Mouse (Mus musculus): ENCODE data around the gene Plvap.
"Not testable (repeated sequence)": the region's sequence is repeated elsewhere in the genome, so short reads cannot be mapped to it uniquely, and the experiment has no call there.

DNA sequence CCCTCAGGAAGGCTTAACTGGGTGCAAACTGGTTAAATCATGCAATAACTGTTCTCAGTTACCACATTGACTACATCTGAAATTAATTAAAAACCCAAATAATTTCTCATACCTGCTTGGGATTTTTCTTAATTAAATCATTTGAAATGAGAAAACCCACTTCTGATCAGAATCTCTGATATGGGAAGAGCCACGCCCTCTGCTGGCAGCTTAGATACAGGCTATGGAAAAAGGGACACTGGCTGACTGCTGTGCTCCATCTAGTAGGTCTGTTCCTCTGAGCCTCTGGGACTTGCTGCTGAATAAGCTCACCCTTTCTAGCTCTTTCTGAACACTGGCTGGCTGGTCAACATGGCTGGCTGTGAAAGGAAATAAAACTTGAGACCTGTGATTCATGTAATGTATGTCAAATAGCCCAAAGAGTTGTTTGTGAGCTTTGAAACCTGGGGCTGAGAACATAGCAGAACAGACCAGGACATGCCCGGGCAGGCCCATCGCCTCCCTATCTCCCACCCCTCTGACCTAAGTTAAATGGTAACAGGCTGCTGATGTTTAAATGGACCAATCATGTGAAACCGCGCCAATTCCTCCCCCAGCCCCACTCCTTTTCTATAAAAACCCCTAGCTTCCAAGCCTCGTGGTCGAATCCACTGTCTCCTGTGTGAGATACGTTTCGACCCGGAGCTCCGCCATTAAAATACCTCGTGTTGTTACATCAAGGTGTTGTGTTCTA lies 19.3 kb upstream of the Plvap start:
- peak; percentile 54 for TF ChIP-seq CTCF (IDR thresholded peaks at IDR 0.05; ENCODE audit: insufficient read depth, low read length)
- TF ChIP-seq POLR2A (IDR thresholded peaks at IDR 0.05; ENCODE audit: borderline replicate concordance, extremely low read depth, low read depth, low read length), result not testable (repeated sequence)
